Mouse (Mus musculus) myocyte (in vitro differentiated cells): ENCODE measurements around the gene Gemin4.

Experiments
- CEBPB ChIP-seq: IDR thresholded peaks from 2 replicates; pipeline ENCODE4 v1.6.1; 2011; ENCODE audit warnings: mild to moderate bottlenecking, moderate library complexity; ENCODE audit not compliant: poor library complexity, insufficient read depth, severe bottlenecking
- E2F4 ChIP-seq: IDR thresholded peaks from one replicate; pipeline ENCODE4 v1.6.1; 2011; ENCODE audit warnings: mild to moderate bottlenecking, control low read depth, moderate library complexity; ENCODE audit not compliant: insufficient read depth
- MAX ChIP-seq: IDR thresholded peaks from one replicate; pipeline ENCODE4 v1.6.1; 2011; ENCODE audit warnings: low read depth, mild to moderate bottlenecking, control low read depth
- MYOD1 ChIP-seq, 3 experiments: IDR thresholded peaks; one replicate each; pipeline ENCODE4 v1.6.1; 2011; ENCODE audit warnings: control low read depth in 2 of 3, low read depth in 2 of 3, mild to moderate bottlenecking in 2 of 3, moderate library complexity in 1 of 3; ENCODE audit not compliant: insufficient read length in 2 of 3, control insufficient read depth in 1 of 3
- MYOG ChIP-seq, 3 experiments: IDR thresholded peaks; one replicate each; pipeline ENCODE4 v1.6.1; 2011; ENCODE audit warnings: control low read depth in 2 of 3, low read depth in 2 of 3, mild to moderate bottlenecking in 2 of 3; ENCODE audit not compliant: insufficient read length in 2 of 3, control insufficient read depth in 1 of 3, insufficient read depth in 1 of 3
- POLR2A ChIP-seq: IDR thresholded peaks from one replicate; pipeline ENCODE4 v1.6.1; 2011; ENCODE audit warnings: low read depth, mild to moderate bottlenecking, control low read depth, moderate library complexity; ENCODE audit not compliant: insufficient read length
- POLR2AphosphoS2 ChIP-seq: IDR thresholded peaks from one replicate; pipeline ENCODE4 v1.6.1; 2011; ENCODE audit warnings: low read depth, control low read depth; ENCODE audit not compliant: insufficient read length
- REST ChIP-seq: IDR thresholded peaks from one replicate; pipeline ENCODE4 v1.6.1; 2011; ENCODE audit warnings: mild to moderate bottlenecking, control low read depth, moderate library complexity; ENCODE audit not compliant: insufficient read depth, insufficient read length
- TCF12 ChIP-seq: IDR thresholded peaks from one replicate; pipeline ENCODE4 v1.6.1; 2011; ENCODE audit warnings: mild to moderate bottlenecking, control low read depth; ENCODE audit not compliant: poor library complexity, insufficient read depth, severe bottlenecking
- TCF3 ChIP-seq: IDR thresholded peaks from one replicate; pipeline ENCODE4 v1.6.1; 2011; ENCODE audit warnings: low read depth, control low read depth; ENCODE audit not compliant: insufficient read length
- USF1 ChIP-seq: IDR thresholded peaks from one replicate; pipeline ENCODE4 v1.6.1; 2011; ENCODE audit warnings: low read depth, mild to moderate bottlenecking, control low read depth, moderate library complexity

GRCm38 (mm10) chr11:76183745-76184144, 33.7 kb downstream of the Gemin4 start:
- no peak for TF ChIP-seq POLR2AphosphoS2
- TF ChIP-seq TCF12: no peak
- no peak for TF ChIP-seq POLR2A
- TF ChIP-seq USF1: no peak
- no peak for TF ChIP-seq CEBPB
- no peak for TF ChIP-seq MAX
- no peak for TF ChIP-seq MYOD1 (IDR thresholded peaks at IDR 0.05; ENCODE audit: control insufficient read depth in 1 of 3, insufficient read length in 2 of 3, low read depth in 2 of 3)
- TF ChIP-seq E2F4: no peak
- no peak for TF ChIP-seq REST
- TF ChIP-seq TCF3: no peak
- no peak for TF ChIP-seq MYOG (IDR thresholded peaks at IDR 0.05; ENCODE audit: control insufficient read depth in 1 of 3, insufficient read depth in 1 of 3, insufficient read length in 2 of 3, low read depth in 2 of 3)
